In the genomic region with DNA sequence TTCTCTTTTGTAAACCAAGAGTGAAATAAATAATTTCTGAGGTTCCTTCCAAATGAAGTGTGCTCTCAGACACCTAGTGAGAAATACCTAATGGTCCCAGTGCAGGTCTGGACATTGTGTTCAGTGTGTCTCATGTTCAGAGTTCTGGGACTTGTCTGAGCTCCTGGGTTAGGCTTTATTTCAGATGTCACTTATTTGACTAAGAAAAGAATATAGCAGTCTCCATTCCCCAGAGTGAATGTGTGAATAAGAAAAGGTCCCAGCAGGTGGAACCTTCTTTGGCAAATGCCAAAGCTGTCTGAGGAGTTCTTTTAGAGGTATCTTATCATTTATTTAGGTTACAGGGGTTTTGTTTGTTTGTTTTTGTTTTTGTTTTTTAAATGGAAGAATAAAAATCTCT, we compare ENCODE assay signal across 24 mouse cellular contexts.
DNase-seq lines count a peak whose midpoint lies in the region; ATAC-seq and TF ChIP-seq lines count a peak whose summit lies in the region.
"Had no signal": no experiment of that assay in that cellular context is flagged by ENCODE, and none has a peak within 500 bp of the region (broad histone marks: within the 10 kb centered on the region; RNA-seq: fewer than 3 reads in every experiment).

No protein-coding gene starts in this region.

- TF ChIP-seq POLR2A in ES-Bruce4 (IDR thresholded peaks at IDR 0.05; ENCODE audit: insufficient read depth, low read length), result no peak

- H3K4me3 ChIP-seq in layer of hippocampus, adult 2 months, result no peak overlapping the region
- H3K4me3 ChIP-seq in ES-Bruce4 (ENCODE audit: low read depth, low read length), result no peak overlapping the region
- no peak overlapping the region for H3K4me3 ChIP-seq in embryonic facial prominence, embryonic 12.5 days
- H3K4me3 ChIP-seq in forebrain, embryonic 13.5 days, result no peak overlapping the region
- no peak overlapping the region for H3K4me3 ChIP-seq in liver, postnatal 0 days (ENCODE audit: low read depth, low read length)
- H3K4me3 ChIP-seq: heart, embryonic 10.5 days; hindbrain, embryonic 15.5 days; intestine, embryonic 15.5 days; limb, embryonic 12.5 days; liver, embryonic 13.5 days; stomach, embryonic 15.5 days had no signal

- H3K36me3 ChIP-seq in ES-Bruce4 (ENCODE audit: control insufficient read depth, insufficient read depth, low read length, poor library complexity, severe bottlenecking), result no peaks in the 10 kb centered on the region
- H3K36me3 ChIP-seq in embryonic facial prominence, embryonic 12.5 days, result no peaks in the 10 kb centered on the region
- no peaks in the 10 kb centered on the region for H3K36me3 ChIP-seq in forebrain, embryonic 13.5 days (ENCODE audit: poor library complexity, severe bottlenecking)
- H3K36me3 ChIP-seq in liver, postnatal 0 days (replicated peaks; ENCODE audit: insufficient read depth, low read length), result no peaks in the 10 kb centered on the region
- H3K36me3 ChIP-seq: heart, embryonic 10.5 days; hindbrain, embryonic 15.5 days; intestine, embryonic 15.5 days; limb, embryonic 12.5 days; liver, embryonic 13.5 days; stomach, embryonic 15.5 days had no signal

- H3K4me1 ChIP-seq in ES-Bruce4 (ENCODE audit: control insufficient read depth, insufficient read depth, low read length), result peaks cover 5% of the 10 kb centered on the region
- peaks cover 32% of the 10 kb centered on the region for H3K4me1 ChIP-seq in embryonic facial prominence, embryonic 12.5 days
- H3K4me1 ChIP-seq in forebrain, embryonic 13.5 days, result peaks cover 64% of the 10 kb centered on the region
- no peaks in the 10 kb centered on the region for H3K4me1 ChIP-seq in liver, postnatal 0 days (ENCODE audit: insufficient read depth)
- H3K4me1 ChIP-seq: stomach, embryonic 15.5 days had no signal

- TF ChIP-seq EP300 in ES-Bruce4 (IDR thresholded peaks at IDR 0.05; ENCODE audit: insufficient read depth, low read depth, low read length), result no peak
- no peak for TF ChIP-seq EP300 in liver, postnatal 0 days (IDR thresholded peaks at IDR 0.05; ENCODE audit: low read depth)

- no peak for DNase-seq in layer of hippocampus, adult 2 months (ENCODE audit: low spot score in 2 of 2)
- DNase-seq in layer of hippocampus, postnatal 10 days (ENCODE audit: low spot score in 2 of 2), result no peak
- DNase-seq in liver, result no peak
- DNase-seq in liver, postnatal 0 days, result no peak
- DNase-seq in embryo, embryonic 10.5 days (ENCODE audit: low spot score), result no peak
- DNase-seq: adrenal gland, postnatal 14 days; cerebellum, adult 9-10 months; heart, postnatal 4 days; kidney, adult 8-10 months; kidney, postnatal 14 days; layer of hippocampus, postnatal 36 days; liver, embryonic 13.5 days; lung, postnatal 4 days; right cerebral cortex, adult 18-20 months; thymus, postnatal 36 days had no signal

- no peaks in the 10 kb centered on the region; the same call in 1 of the 2 replicates for H3K27me3 ChIP-seq in ES-Bruce4 (ENCODE audit: control insufficient read depth, insufficient read depth, low read length, poor library complexity, severe bottlenecking)
- H3K27me3 ChIP-seq in embryonic facial prominence, embryonic 12.5 days, result no peaks in the 10 kb centered on the region
- H3K27me3 ChIP-seq in forebrain, embryonic 13.5 days, result no peaks in the 10 kb centered on the region
- H3K27me3 ChIP-seq in liver, postnatal 0 days (ENCODE audit: insufficient read depth, low read length), result no peaks in the 10 kb centered on the region
- H3K27me3 ChIP-seq: hindbrain, embryonic 15.5 days; intestine, embryonic 15.5 days; limb, embryonic 12.5 days; liver, embryonic 13.5 days; stomach, embryonic 15.5 days had no signal

- TF ChIP-seq CTCF in layer of hippocampus, adult 2 months (conservative IDR thresholded peaks at IDR 0.05), result no peak
- no peak for TF ChIP-seq CTCF in ES-Bruce4 (IDR thresholded peaks at IDR 0.05; ENCODE audit: low read depth, low read length)
- no peak for TF ChIP-seq CTCF in liver, postnatal 0 days (IDR thresholded peaks at IDR 0.05; ENCODE audit: low read depth)

- H3K4me2 ChIP-seq in embryonic facial prominence, embryonic 12.5 days (replicated peaks), result peak overlapping the region; percentile 41; the same call in 1 of the 2 replicates
- H3K4me2 ChIP-seq in forebrain, embryonic 13.5 days, result peak overlapping the region; percentile 21
- H3K4me2 ChIP-seq in liver, postnatal 0 days (ENCODE audit: low read depth, low read length), result no peak overlapping the region
- H3K4me2 ChIP-seq: intestine, embryonic 15.5 days; liver, embryonic 13.5 days; lung, embryonic 14.5 days; stomach, embryonic 15.5 days had no signal

- no peaks in the 10 kb centered on the region for H3K9me3 ChIP-seq in ES-Bruce4 (replicated peaks; ENCODE audit: control insufficient read depth, insufficient read depth, low read length, poor library complexity, severe bottlenecking)
- no peaks in the 10 kb centered on the region for H3K9me3 ChIP-seq in embryonic facial prominence, embryonic 12.5 days
- no peaks in the 10 kb centered on the region for H3K9me3 ChIP-seq in forebrain, embryonic 13.5 days (replicated peaks)
- no peaks in the 10 kb centered on the region for H3K9me3 ChIP-seq in liver, postnatal 0 days (ENCODE audit: low read length)
- H3K9me3 ChIP-seq: heart, embryonic 10.5 days; hindbrain, embryonic 15.5 days; intestine, embryonic 15.5 days; limb, embryonic 12.5 days; liver, embryonic 13.5 days; stomach, embryonic 15.5 days had no signal

- ATAC-seq in embryonic facial prominence, embryonic 12.5 days (ENCODE audit: insufficient number of reproducible peaks, insufficient read depth, low FRiP score, low TSS enrichment), result no peak
- ATAC-seq in forebrain, embryonic 13.5 days, result no peak
- no peak for ATAC-seq in liver, postnatal 0 days
- ATAC-seq: intestine, embryonic 15.5 days had no signal

- no peak overlapping the region for H3K9ac ChIP-seq in ES-Bruce4 (ENCODE audit: low read depth, poor library complexity, severe bottlenecking)
- H3K9ac ChIP-seq in embryonic facial prominence, embryonic 12.5 days, result no peak overlapping the region
- H3K9ac ChIP-seq in forebrain, embryonic 13.5 days, result no peak overlapping the region
- no peak overlapping the region for H3K9ac ChIP-seq in liver, postnatal 0 days (replicated peaks)
- H3K9ac ChIP-seq: hindbrain, embryonic 15.5 days; intestine, embryonic 15.5 days; limb, embryonic 12.5 days; liver, embryonic 13.5 days; lung, embryonic 14.5 days; stomach, embryonic 15.5 days had no signal

- H3K27ac ChIP-seq in layer of hippocampus, adult 2 months, result peak overlapping the region; percentile 73; the same call in 1 of the 2 replicates
- 0 out of 2 replicates have a peak overlapping the region, but pooled peaks have one; percentile 19 for H3K27ac ChIP-seq in ES-Bruce4 (ENCODE audit: insufficient read depth, low read length)
- no peak overlapping the region for H3K27ac ChIP-seq in embryonic facial prominence, embryonic 12.5 days
- peak overlapping the region; percentile 78 for H3K27ac ChIP-seq in forebrain, embryonic 13.5 days
- no peak overlapping the region for H3K27ac ChIP-seq in liver, postnatal 0 days (ENCODE audit: low read depth)
- H3K27ac ChIP-seq: hindbrain, embryonic 15.5 days; intestine, embryonic 15.5 days; limb, embryonic 12.5 days; liver, embryonic 13.5 days; stomach, embryonic 15.5 days had no signal

Comparison
In these comparisons a context has a peak if more than half of its experiments do, and no peak if none do; other contexts are left out.
1. H3K27ac ChIP-seq: peak in layer of hippocampus, adult 2 months (single experiment), ES-Bruce4 (single experiment) and forebrain, embryonic 13.5 days (single experiment); none in embryonic facial prominence, embryonic 12.5 days (single experiment) and liver, postnatal 0 days (single experiment).